Mouse (Mus musculus): ENCODE data around the gene 4921507P07Rik.
"Not testable (repeated sequence)": the region's sequence is repeated elsewhere in the genome, so short reads cannot be mapped to it uniquely, and the experiment has no call there.

4921507P07Rik gene

GRCm38 (mm10) chr6:50557566-50557965, 38.9 kb downstream of the 4921507P07Rik start:
- no peak for DNase-seq (ENCODE audit: low spot score)

- not testable (repeated sequence) for DNase-seq (ENCODE audit: low spot score)
Observed at GRCm38 (mm10) chr6:50554223-50554622, 42.2 kb downstream of the 4921507P07Rik start.

- no peak for DNase-seq (ENCODE audit: low spot score)
Observed at GRCm38 (mm10) chr6:50552881-50553518, 43.4 kb downstream of the 4921507P07Rik start.

GRCm38 (mm10) chr6:50549791-50550190, 46.6 kb downstream of the 4921507P07Rik start:
- DNase-seq (ENCODE audit: low spot score): no peak

GRCm38 (mm10) chr6:50549051-50549450, 47.4 kb downstream of the 4921507P07Rik start:
- DNase-seq (ENCODE audit: low spot score): no peak

GRCm38 (mm10) chr6:50545412-50546043, 50.9 kb downstream of the 4921507P07Rik start:
- peak; percentile 80 for DNase-seq (ENCODE audit: low spot score)

GRCm38 (mm10) chr6:50542535-50542934, 53.9 kb downstream of the 4921507P07Rik start:
- no peak for DNase-seq (ENCODE audit: low spot score)

- DNase-seq (ENCODE audit: low spot score): no peak
Observed at GRCm38 (mm10) chr6:50539641-50540040, 56.8 kb downstream of the 4921507P07Rik start.

GRCm38 (mm10) chr6:50536461-50536892, 60.0 kb downstream of the 4921507P07Rik start:
- peak; percentile 91 for DNase-seq (ENCODE audit: low spot score)

- no peak for DNase-seq (ENCODE audit: low spot score)
Observed at GRCm38 (mm10) chr6:50535346-50535745, 61.1 kb downstream of the 4921507P07Rik start.

- peak; percentile 38 for DNase-seq (ENCODE audit: low spot score)
Observed at GRCm38 (mm10) chr6:50531920-50532319, 64.5 kb downstream of the 4921507P07Rik start.

GRCm38 (mm10) chr6:50531003-50531402, 65.4 kb downstream of the 4921507P07Rik start:
- no peak for DNase-seq (ENCODE audit: low spot score)

GRCm38 (mm10) chr6:50529194-50529593, 67.2 kb downstream of the 4921507P07Rik start:
- DNase-seq (ENCODE audit: low spot score): no peak

GRCm38 (mm10) chr6:50527416-50527815, 69.0 kb downstream of the 4921507P07Rik start:
- DNase-seq (ENCODE audit: low spot score): no peak

- peak; percentile 84 for DNase-seq (ENCODE audit: low spot score)
Observed at GRCm38 (mm10) chr6:50526597-50527024, 69.8 kb downstream of the 4921507P07Rik start.

- DNase-seq (ENCODE audit: low spot score): no peak
Observed at GRCm38 (mm10) chr6:50525846-50526245, 70.6 kb downstream of the 4921507P07Rik start.

- DNase-seq (ENCODE audit: low spot score): no peak
Observed at GRCm38 (mm10) chr6:50524261-50524896, 72.1 kb downstream of the 4921507P07Rik start.
